Mouse (Mus musculus) lung, embryonic 15.5 days (tissue): ENCODE results near the gene Pwwp2b. TPM values are rescaled to one million over a fixed set of nuclear protein-coding genes. Genes with fewer than 3 reads are reported as not detected.

Experiments used
- ATAC-seq: fragments of 200-750 bp; cut with Nextera tagmentation; 2 replicates; pipeline ENCODE4 v1.8.0; 2017; ENCODE audit warnings: moderate number of reproducible peaks, borderline replicate concordance; ENCODE audit not compliant: low FRiP score, low TSS enrichment; ENCODE audit errors: extremely low read depth
- H3K27ac ChIP-seq: fragments of 300-500 bp; sonication (generic); 2 replicates; pipeline ENCODE4 v1.5.1; 2015; ENCODE audit warnings: moderate library complexity, mild to moderate bottlenecking, inconsistent platforms
- H3K27me3 ChIP-seq: fragments of 300-500 bp; sonication (generic); 2 replicates; pipeline ENCODE4 v1.6.1; 2015; ENCODE audit warnings: inconsistent platforms
- H3K36me3 ChIP-seq: fragments of 300-500 bp; sonication (generic); 2 replicates; pipeline ENCODE4 v1.6.1; 2015; ENCODE audit warnings: inconsistent platforms
- H3K4me1 ChIP-seq: fragments of 300-500 bp; sonication (generic); 2 replicates; pipeline ENCODE4 v1.6.1; 2015; ENCODE audit warnings: inconsistent platforms
- H3K4me2 ChIP-seq: fragments of 300-500 bp; sonication (generic); 2 replicates; pipeline ENCODE4 v1.6.1; 2015; ENCODE audit warnings: inconsistent platforms, mild to moderate bottlenecking, moderate library complexity
- H3K4me3 ChIP-seq: fragments of 300-500 bp; sonication (generic); 2 replicates; pipeline ENCODE4 v1.5.1; 2015; ENCODE audit warnings: mild to moderate bottlenecking, inconsistent platforms
- H3K9ac ChIP-seq: fragments of 300-500 bp; sonication (generic); 2 replicates; pipeline ENCODE4 v1.6.1; 2015; ENCODE audit warnings: inconsistent platforms
- H3K9me3 ChIP-seq: fragments of 300-500 bp; sonication (generic); 2 replicates; pipeline ENCODE4 v1.6.1; 2016; ENCODE audit warnings: inconsistent platforms
- WGBS: fragments of 180-500 bp; shearing (Covaris S2); methylation state at CpG from one replicate; pipeline ENCODE4 v1.1.7; 2015; 5-methylcytosine and 5-hydroxymethylcytosine counted together
- polyA plus RNA-seq: library from polyadenylated mRNA; unstranded; fragments of >200 nt; fragmentation: Nextera tagmentation; extraction: Ambion mirVana; gene quantifications from 2 replicates; pipeline ENCODE4 v1.2.1, GENCODE M21; 2015

Gene Pwwp2b
- polyA plus RNA-seq, 1 experiment from 2014 or later: 15.4 TPM

GRCm38 (mm10) chr7:139270738-139271137, 22.5 kb downstream of the Pwwp2b start:
- Histone ChIP-seq H3K36me3 (peaks cover 8% of the 10 kb centered on the region), H3K27me3 (no peaks in the 10 kb centered on the region), H3K27ac (no peak overlapping the region), H3K4me3 (no peak overlapping the region), H3K9me3 (no peaks in the 10 kb centered on the region), H3K4me2 (no peak overlapping the region), H3K9ac (no peak overlapping the region), H3K4me1 (peaks cover 55% of the 10 kb centered on the region)
- WGBS: 81% methylated on average over 1 of the region's 1 CpGs
- ATAC-seq: no peak

- ATAC-seq: no peak
- no peaks in the 10 kb centered on the region for H3K27me3 ChIP-seq
- H3K9me3 ChIP-seq: no peaks in the 10 kb centered on the region
- H3K4me2 ChIP-seq: no peak overlapping the region
- H3K4me3 ChIP-seq: no peak overlapping the region
- peaks cover 46% of the 10 kb centered on the region for H3K4me1 ChIP-seq
- peaks cover 8% of the 10 kb centered on the region for H3K36me3 ChIP-seq
- H3K9ac ChIP-seq: no peak overlapping the region
- H3K27ac ChIP-seq: peak overlapping the region; percentile 80
- 50% methylated on average over 5 of the region's 5 CpGs for WGBS
Measured at GRCm38 (mm10) chr7:139271871-139272270, 23.6 kb downstream of the Pwwp2b start.

- ATAC-seq: peak; percentile 53
Measured at GRCm38 (mm10) chr7:139272639-139273396, 24.5 kb downstream of the Pwwp2b start.

GRCm38 (mm10) chr7:139273397-139273719, 25.1 kb downstream of the Pwwp2b start:
- peak overlapping the region; percentile 80 for H3K27ac ChIP-seq
- no peak overlapping the region for H3K9ac ChIP-seq
- peak; percentile 77 for ATAC-seq
- H3K36me3 ChIP-seq: peaks cover 2% of the 10 kb centered on the region; the same call in 1 of the 2 replicates
- no peaks in the 10 kb centered on the region for H3K9me3 ChIP-seq
- H3K27me3 ChIP-seq: no peaks in the 10 kb centered on the region
- no peak overlapping the region for H3K4me2 ChIP-seq
- WGBS: 15% methylated on average over 2 of the region's 2 CpGs
- H3K4me3 ChIP-seq: no peak overlapping the region
- H3K4me1 ChIP-seq: peaks cover 39% of the 10 kb centered on the region

More at GRCm38 (mm10) chr7:139272639-139273396, 24.5 kb downstream of the Pwwp2b start:
- H3K9me3 ChIP-seq: no peaks in the 10 kb centered on the region
- H3K9ac ChIP-seq: no peak overlapping the region
- H3K4me2 ChIP-seq: no peak overlapping the region
- peak overlapping the region; percentile 80 for H3K27ac ChIP-seq
- no peak overlapping the region for H3K4me3 ChIP-seq
- 19% methylated on average over 1 of the region's 1 CpGs for WGBS
- peaks cover 39% of the 10 kb centered on the region for H3K4me1 ChIP-seq
- H3K27me3 ChIP-seq: no peaks in the 10 kb centered on the region
- H3K36me3 ChIP-seq: peaks cover 8% of the 10 kb centered on the region

GRCm38 (mm10) chr7:139275586-139275985, 27.3 kb downstream of the Pwwp2b start:
- 61% methylated on average over 10 of the region's 10 CpGs for WGBS
- no peak overlapping the region for H3K4me2 ChIP-seq
- H3K4me1 ChIP-seq: peaks cover 50% of the 10 kb centered on the region
- H3K9ac ChIP-seq: no peak overlapping the region
- no peak overlapping the region for H3K27ac ChIP-seq
- no peaks in the 10 kb centered on the region for H3K36me3 ChIP-seq
- no peak overlapping the region for H3K4me3 ChIP-seq
- H3K27me3 ChIP-seq: no peaks in the 10 kb centered on the region
- H3K9me3 ChIP-seq: no peaks in the 10 kb centered on the region
- ATAC-seq: no peak

GRCm38 (mm10) chr7:139276150-139276549, 27.9 kb downstream of the Pwwp2b start:
- Histone ChIP-seq H3K4me1 (peaks cover 56% of the 10 kb centered on the region), H3K27me3 (no peaks in the 10 kb centered on the region), H3K4me3 (no peak overlapping the region), H3K4me2 (no peak overlapping the region), H3K9ac (no peak overlapping the region), H3K36me3 (no peaks in the 10 kb centered on the region), H3K9me3 (no peaks in the 10 kb centered on the region), H3K27ac (no peak overlapping the region)
- whole genome bisulfite sequencing: 90% methylated on average over 10 of the region's 10 CpGs
- no peak for ATAC-seq

GRCm38 (mm10) chr7:139277536-139277935, 29.3 kb downstream of the Pwwp2b start:
- Histone ChIP-seq H3K4me2 (no peak overlapping the region), H3K4me1 (peaks cover 45% of the 10 kb centered on the region), H3K9ac (no peak overlapping the region), H3K27ac (no peak overlapping the region), H3K9me3 (no peaks in the 10 kb centered on the region), H3K36me3 (no peaks in the 10 kb centered on the region), H3K4me3 (no peak overlapping the region), H3K27me3 (no peaks in the 10 kb centered on the region)
- whole genome bisulfite sequencing: 79% methylated on average over 7 of the region's 7 CpGs
- no peak for ATAC-seq

GRCm38 (mm10) chr7:139279571-139279970, 31.3 kb downstream of the Pwwp2b start:
- peaks cover 28% of the 10 kb centered on the region for H3K4me1 ChIP-seq
- H3K4me3 ChIP-seq: no peak overlapping the region
- H3K27ac ChIP-seq: peak overlapping the region; percentile 62
- WGBS: 73% methylated on average over 5 of the region's 5 CpGs
- H3K36me3 ChIP-seq: no peaks in the 10 kb centered on the region
- no peaks in the 10 kb centered on the region for H3K9me3 ChIP-seq
- H3K4me2 ChIP-seq: no peak overlapping the region
- ATAC-seq: no peak
- H3K27me3 ChIP-seq: no peaks in the 10 kb centered on the region
- H3K9ac ChIP-seq: no peak overlapping the region

- 41% methylated on average over 1 of the region's 1 CpGs for WGBS
- Histone ChIP-seq H3K4me1 (peaks cover 28% of the 10 kb centered on the region), H3K27ac (peak overlapping the region; percentile 62), H3K9ac (no peak overlapping the region), H3K9me3 (no peaks in the 10 kb centered on the region), H3K4me3 (no peak overlapping the region), H3K36me3 (no peaks in the 10 kb centered on the region), H3K27me3 (no peaks in the 10 kb centered on the region), H3K4me2 (no peak overlapping the region)
- ATAC-seq: no peak
Measured at GRCm38 (mm10) chr7:139280044-139280443, 31.8 kb downstream of the Pwwp2b start.

- H3K27ac ChIP-seq: peak overlapping the region; percentile 62
Measured at GRCm38 (mm10) chr7:139281195-139281594, 32.9 kb downstream of the Pwwp2b start.

GRCm38 (mm10) chr7:139282037-139282436, 33.8 kb downstream of the Pwwp2b start:
- peak overlapping the region; percentile 62; the same call in 1 of the 2 replicates for H3K27ac ChIP-seq
- no peak for ATAC-seq
- WGBS: 72% methylated on average over 3 of the region's 3 CpGs

More at GRCm38 (mm10) chr7:139281195-139281594, 32.9 kb downstream of the Pwwp2b start:
- ATAC-seq: peak; percentile 23; the same call in 1 of the 2 replicates
- Histone ChIP-seq H3K27me3 (no peaks in the 10 kb centered on the region), H3K4me2 (no peak overlapping the region), H3K4me3 (no peak overlapping the region), H3K9ac (no peak overlapping the region), H3K9me3 (no peaks in the 10 kb centered on the region), H3K4me1 (peaks cover 28% of the 10 kb centered on the region), H3K36me3 (no peaks in the 10 kb centered on the region)
- WGBS: 30% methylated on average over 2 of the region's 2 CpGs

GRCm38 (mm10) chr7:139285295-139285943, 37.1 kb downstream of the Pwwp2b start:
- H3K9me3 ChIP-seq: no peaks in the 10 kb centered on the region
- ATAC-seq: no peak

More at GRCm38 (mm10) chr7:139282037-139282436, 33.8 kb downstream of the Pwwp2b start:
- H3K27me3 ChIP-seq: no peaks in the 10 kb centered on the region
- H3K4me3 ChIP-seq: no peak overlapping the region
- peaks cover 28% of the 10 kb centered on the region for H3K4me1 ChIP-seq
- no peak overlapping the region for H3K4me2 ChIP-seq
- H3K36me3 ChIP-seq: no peaks in the 10 kb centered on the region
- H3K9me3 ChIP-seq: no peaks in the 10 kb centered on the region
- H3K9ac ChIP-seq: no peak overlapping the region

More at GRCm38 (mm10) chr7:139285295-139285943, 37.1 kb downstream of the Pwwp2b start:
- Histone ChIP-seq H3K27me3 (no peaks in the 10 kb centered on the region), H3K4me3 (no peak overlapping the region), H3K27ac (no peak overlapping the region), H3K4me2 (no peak overlapping the region), H3K9ac (no peak overlapping the region), H3K4me1 (peaks cover 17% of the 10 kb centered on the region), H3K36me3 (no peaks in the 10 kb centered on the region)
- 57% methylated on average over 16 of the region's 16 CpGs for WGBS
